In genomic region chr3:87910573-87911141, GRCm38 (mm10) we compare ENCODE assay signal across 8 mouse cellular contexts. TPM values are rescaled to one million over a fixed set of nuclear protein-coding genes. Genes with fewer than 3 reads are reported as not detected.
DNase-seq lines count a peak whose midpoint lies in the region; ATAC-seq and TF ChIP-seq lines count a peak whose summit lies in the region.

No protein-coding gene starts in this region.

- no peaks in the 10 kb centered on the region for H3K9me3 ChIP-seq in embryonic facial prominence, embryonic 14.5 days (ENCODE audit: control insufficient read depth, low read length)
- no peaks in the 10 kb centered on the region for H3K9me3 ChIP-seq in heart, embryonic 13.5 days
- H3K9me3 ChIP-seq in kidney, embryonic 16.5 days (ENCODE audit: low read length), result no peaks in the 10 kb centered on the region

- peaks cover 35% of the 10 kb centered on the region for H3K4me1 ChIP-seq in embryonic facial prominence, embryonic 14.5 days (ENCODE audit: control insufficient read depth, insufficient read depth, low read length)
- peaks cover 53% of the 10 kb centered on the region for H3K4me1 ChIP-seq in heart, embryonic 13.5 days
- peaks cover 41% of the 10 kb centered on the region for H3K4me1 ChIP-seq in kidney, embryonic 16.5 days (ENCODE audit: insufficient read depth, low read length)
- peaks cover 17% of the 10 kb centered on the region for H3K4me1 ChIP-seq in lung, adult 2 months (ENCODE audit: control insufficient read depth, insufficient read depth, low read length)

- H3K4me3 ChIP-seq in C2C12 (ENCODE audit: insufficient read depth, poor library complexity, severe bottlenecking), result peak overlapping the region; percentile 18
- peak overlapping the region; percentile 25 for H3K4me3 ChIP-seq in embryonic facial prominence, embryonic 14.5 days (ENCODE audit: low read depth, low read length)
- peak overlapping the region; percentile 55 for H3K4me3 ChIP-seq in heart, embryonic 13.5 days
- H3K4me3 ChIP-seq in kidney, embryonic 16.5 days (ENCODE audit: low read length), result peak overlapping the region; percentile 48
- peak overlapping the region; percentile 81 for H3K4me3 ChIP-seq in lung, adult 2 months (replicated peaks; ENCODE audit: extremely low read depth, low read depth, low read length)

- 9% methylated on average over 11 of the region's 12 CpGs for WGBS in embryonic facial prominence, embryonic 14.5 days
- 9% methylated on average over 12 of the region's 12 CpGs for WGBS in heart, embryonic 13.5 days
- 6% methylated on average over 12 of the region's 12 CpGs for WGBS in kidney, embryonic 16.5 days
- WGBS in lung, adult 2 months, result 11% methylated on average over 12 of the region's 12 CpGs

- H3K27me3 ChIP-seq in C2C12 (ENCODE audit: control insufficient read depth, insufficient read depth, insufficient read length), result no peaks in the 10 kb centered on the region
- H3K27me3 ChIP-seq in embryonic facial prominence, embryonic 14.5 days (replicated peaks; ENCODE audit: control insufficient read depth, insufficient read depth, low read length), result no peaks in the 10 kb centered on the region
- H3K27me3 ChIP-seq in heart, embryonic 13.5 days (replicated peaks), result no peaks in the 10 kb centered on the region
- H3K27me3 ChIP-seq in kidney, embryonic 16.5 days (ENCODE audit: insufficient read depth, low read length), result no peaks in the 10 kb centered on the region

- no peak for TF ChIP-seq CTCF in C2C12 (IDR thresholded peaks at IDR 0.05; ENCODE audit: control insufficient read depth, insufficient read depth, insufficient read length)
- no peak for TF ChIP-seq CTCF in lung, adult 2 months (IDR thresholded peaks at IDR 0.05; ENCODE audit: insufficient read depth, low read length)

- peak; percentile 44; the same call in 1 of the 2 replicates for TF ChIP-seq POLR2A in lung, adult 2 months (IDR thresholded peaks at IDR 0.05; ENCODE audit: borderline replicate concordance, extremely low read depth, low read depth, low read length)

- H3K79me3 ChIP-seq in C2C12 (ENCODE audit: low read depth), result peaks cover 74% of the 10 kb centered on the region

- no peak overlapping the region for H3ac ChIP-seq in C2C12 (ENCODE audit: control insufficient read depth, insufficient read length, low read depth)

- peaks cover 45% of the 10 kb centered on the region for H3K36me3 ChIP-seq in C2C12 (ENCODE audit: control insufficient read depth, insufficient read depth)
- peaks cover 29% of the 10 kb centered on the region for H3K36me3 ChIP-seq in embryonic facial prominence, embryonic 14.5 days (ENCODE audit: control insufficient read depth, insufficient read depth, low read length)
- H3K36me3 ChIP-seq in heart, embryonic 13.5 days, result peaks cover 33% of the 10 kb centered on the region
- H3K36me3 ChIP-seq in kidney, embryonic 16.5 days (ENCODE audit: insufficient read depth, low read length), result peaks cover 26% of the 10 kb centered on the region

- peak overlapping the region; percentile 55 for H3K4me2 ChIP-seq in embryonic facial prominence, embryonic 14.5 days (ENCODE audit: low read depth, low read length)
- H3K4me2 ChIP-seq in heart, embryonic 13.5 days, result peak overlapping the region; percentile 94
- H3K4me2 ChIP-seq in kidney, embryonic 16.5 days (replicated peaks; ENCODE audit: low read depth, low read length), result peak overlapping the region; percentile 51

- DNase-seq in adrenal gland, postnatal 10 days, result peak; percentile 86
- peak; percentile 92 for DNase-seq in embryonic facial prominence, embryonic 14.5 days (ENCODE audit: low spot score)
- DNase-seq in lung, adult 2 months, result peak; percentile 87
- peak; percentile 94 for DNase-seq in urinary bladder, postnatal 14 days (ENCODE audit: low spot score)

- peak overlapping the region; percentile 47 for H3K9ac ChIP-seq in embryonic facial prominence, embryonic 14.5 days (ENCODE audit: low read depth, low read length)
- peak overlapping the region; percentile 77 for H3K9ac ChIP-seq in heart, embryonic 13.5 days
- peak overlapping the region; percentile 61 for H3K9ac ChIP-seq in kidney, embryonic 16.5 days (replicated peaks; ENCODE audit: low read length)

- peaks cover 85% of the 10 kb centered on the region for H3K79me2 ChIP-seq in C2C12 (ENCODE audit: control insufficient read depth, insufficient read depth)

- ATAC-seq in embryonic facial prominence, embryonic 14.5 days (ENCODE audit: low read depth), result peak; percentile 16; the same call in 1 of the 2 replicates
- ATAC-seq in heart, embryonic 13.5 days (ENCODE audit: extremely low read depth, insufficient number of reproducible peaks, low FRiP score, low TSS enrichment), result peak; percentile 18; the same call in 1 of the 2 replicates
- peak; percentile 53 for ATAC-seq in kidney, embryonic 16.5 days (ENCODE audit: low FRiP score, low TSS enrichment)
- ATAC-seq in neutrophil, adult 5-6 weeks (ENCODE audit: extremely low read depth, insufficient number of reproducible peaks, low FRiP score, poor library complexity, severe bottlenecking), result 0 out of 2 replicates have a peak, but pooled peaks have one; percentile 21

- peak overlapping the region; percentile 61 for H3K27ac ChIP-seq in embryonic facial prominence, embryonic 14.5 days (replicated peaks; ENCODE audit: low read depth, low read length)
- peak overlapping the region; percentile 98 for H3K27ac ChIP-seq in heart, embryonic 13.5 days (replicated peaks)
- peak overlapping the region; percentile 97 for H3K27ac ChIP-seq in kidney, embryonic 16.5 days (ENCODE audit: low read length)

TF ChIP-seq in C2C12, 6 proteins besides CTCF, POLR2A, EP300 and RAD21:
- TF ChIP-seq MAX (IDR thresholded peaks at IDR 0.05), result no peak

RNA-seq across cellular contexts. Expression of gene Hdgf, which starts 4.5 kb away (rescaled TPM):
- polyA plus RNA-seq in C2C12 (2012; fragmentation: generic; extraction: Trizol), result 279 TPM
- total RNA-seq in adrenal gland, postnatal 10 days (2021), result 100 to 1,000 TPM; 161 to 162 TPM
- polyA plus RNA-seq in embryonic facial prominence, embryonic 14.5 days (2014; fragmentation: Nextera tagmentation; extraction: Ambion mirVana), result 205 and 217 TPM in 2 replicates
- polyA plus RNA-seq in heart, embryonic 13.5 days (2015; fragmentation: Nextera tagmentation; extraction: Ambion mirVana), result 127 and 141 TPM in 2 replicates
- polyA plus RNA-seq in kidney, embryonic 16.5 days (2015; fragmentation: Nextera tagmentation; extraction: Ambion mirVana), result 83.2 and 115 TPM in 2 replicates
- 51.6 and 82.6 TPM in 2 replicates for polyA plus RNA-seq in lung, adult 2 months (2012; rRNA removed)
- total RNA-seq in neutrophil, adult 5-6 weeks (2017), result 78.5 and 81.7 TPM in 2 replicates

RNA-seq across cellular contexts. Expression of gene Mrpl24, which starts 8.6 kb away (rescaled TPM):
- polyA plus RNA-seq in C2C12 (2012; fragmentation: generic; extraction: Trizol), result 69.7 TPM
- total RNA-seq in adrenal gland, postnatal 10 days (2021), result 100 to 1,000 TPM; 104 to 123 TPM
- polyA plus RNA-seq in embryonic facial prominence, embryonic 14.5 days (2014; fragmentation: Nextera tagmentation; extraction: Ambion mirVana), result 64.8 and 66.6 TPM in 2 replicates
- polyA plus RNA-seq in heart, embryonic 13.5 days (2015; fragmentation: Nextera tagmentation; extraction: Ambion mirVana), result 55.0 and 57.2 TPM in 2 replicates
- polyA plus RNA-seq in kidney, embryonic 16.5 days (2015; fragmentation: Nextera tagmentation; extraction: Ambion mirVana), result 76.1 and 80.1 TPM in 2 replicates
- 26.7 and 45.8 TPM in 2 replicates for polyA plus RNA-seq in lung, adult 2 months (2012; rRNA removed)
- total RNA-seq in neutrophil, adult 5-6 weeks (2017), result 144 and 147 TPM in 2 replicates

RNA-seq across cellular contexts. Expression of gene Isg20l2, which starts 19.5 kb away (rescaled TPM):
- 25.0 TPM for polyA plus RNA-seq in C2C12 (2012; fragmentation: generic; extraction: Trizol)
- total RNA-seq in adrenal gland, postnatal 10 days (2021), result 10 to 100 TPM; 22.9 to 24.3 TPM
- 20.9 and 22.9 TPM in 2 replicates for polyA plus RNA-seq in embryonic facial prominence, embryonic 14.5 days (2014; fragmentation: Nextera tagmentation; extraction: Ambion mirVana)
- 28.9 and 30.1 TPM in 2 replicates for polyA plus RNA-seq in heart, embryonic 13.5 days (2015; fragmentation: Nextera tagmentation; extraction: Ambion mirVana)
- 60.2 and 68.7 TPM in 2 replicates for polyA plus RNA-seq in kidney, embryonic 16.5 days (2015; fragmentation: Nextera tagmentation; extraction: Ambion mirVana)
- 10.7 and 12.8 TPM in 2 replicates for polyA plus RNA-seq in lung, adult 2 months (2012; rRNA removed)
- 32.5 and 33.1 TPM in 2 replicates for total RNA-seq in neutrophil, adult 5-6 weeks (2017)

RNA-seq across cellular contexts. Expression of gene Rrnad1, which starts 19.9 kb away (rescaled TPM):
- polyA plus RNA-seq in C2C12 (2012; fragmentation: generic; extraction: Trizol), result 7.1 TPM
- 10 to 100 TPM; 12.4 to 16.3 TPM for total RNA-seq in adrenal gland, postnatal 10 days (2021)
- 12.8 and 13.3 TPM in 2 replicates for polyA plus RNA-seq in embryonic facial prominence, embryonic 14.5 days (2014; fragmentation: Nextera tagmentation; extraction: Ambion mirVana)
- polyA plus RNA-seq in heart, embryonic 13.5 days (2015; fragmentation: Nextera tagmentation; extraction: Ambion mirVana), result 13.4 and 16.0 TPM in 2 replicates
- polyA plus RNA-seq in kidney, embryonic 16.5 days (2015; fragmentation: Nextera tagmentation; extraction: Ambion mirVana), result 19.9 and 22.7 TPM in 2 replicates
- 28.3 and 29.7 TPM in 2 replicates for polyA plus RNA-seq in lung, adult 2 months (2012; rRNA removed)
- 27.9 and 37.2 TPM in 2 replicates for total RNA-seq in neutrophil, adult 5-6 weeks (2017)

RNA-seq across cellular contexts. Expression of gene Prcc, which starts 25.2 kb away (rescaled TPM):
- 44.3 TPM for polyA plus RNA-seq in C2C12 (2012; fragmentation: generic; extraction: Trizol)
- 10 to 100 TPM; 49.9 to 54.9 TPM for total RNA-seq in adrenal gland, postnatal 10 days (2021)
- 13.0 and 13.5 TPM in 2 replicates for polyA plus RNA-seq in embryonic facial prominence, embryonic 14.5 days (2014; fragmentation: Nextera tagmentation; extraction: Ambion mirVana)
- polyA plus RNA-seq in heart, embryonic 13.5 days (2015; fragmentation: Nextera tagmentation; extraction: Ambion mirVana), result 9.7 and 11.7 TPM in 2 replicates
- polyA plus RNA-seq in kidney, embryonic 16.5 days (2015; fragmentation: Nextera tagmentation; extraction: Ambion mirVana), result 13.3 and 13.8 TPM in 2 replicates
- polyA plus RNA-seq in lung, adult 2 months (2012; rRNA removed), result 26.2 and 30.7 TPM in 2 replicates
- 37.2 and 37.4 TPM in 2 replicates for total RNA-seq in neutrophil, adult 5-6 weeks (2017)

Comparison
In these comparisons a context has a peak if more than half of its experiments do, and no peak if none do; other contexts are left out.
1. Peak in every context shown above with its lines: DNase-seq, ATAC-seq, H3K4me3 ChIP-seq and H3K27ac ChIP-seq.
2. H3K4me3 ChIP-seq: peak in every context shown above with its lines; median percentile 81 in lung, adult 2 months; 55 in heart, embryonic 13.5 days; 48 in kidney, embryonic 16.5 days; 25 in embryonic facial prominence, embryonic 14.5 days; 18 in C2C12.